Mouse (Mus musculus) left cerebral cortex, adult 8-10 months (tissue): ENCODE data around the gene Senp2. TPM values are rescaled to one million over a fixed set of nuclear protein-coding genes. Genes with fewer than 3 reads are reported as not detected.
"Not testable (repeated sequence)": the region's sequence is repeated elsewhere in the genome, so short reads cannot be mapped to it uniquely, and the experiment has no call there.

Source experiments
- DNase-seq, 2 experiments: peaks; one replicate each; pipeline ENCODE4 v3.0.0; 2022; ENCODE audit warnings: low spot score in 2 of 2
- total RNA-seq, 4 experiments: library from RNA; stranded (reverse); gene quantifications; 2 replicates each; pipeline ENCODE4 v1.2.4; 2022

The Senp2 gene
- total RNA-seq = 100 to 1,000 TPM in 1 of 4 experiments, 10 to 100 TPM in 3; 89.7 to 101 (median 95.2) TPM

DNA sequence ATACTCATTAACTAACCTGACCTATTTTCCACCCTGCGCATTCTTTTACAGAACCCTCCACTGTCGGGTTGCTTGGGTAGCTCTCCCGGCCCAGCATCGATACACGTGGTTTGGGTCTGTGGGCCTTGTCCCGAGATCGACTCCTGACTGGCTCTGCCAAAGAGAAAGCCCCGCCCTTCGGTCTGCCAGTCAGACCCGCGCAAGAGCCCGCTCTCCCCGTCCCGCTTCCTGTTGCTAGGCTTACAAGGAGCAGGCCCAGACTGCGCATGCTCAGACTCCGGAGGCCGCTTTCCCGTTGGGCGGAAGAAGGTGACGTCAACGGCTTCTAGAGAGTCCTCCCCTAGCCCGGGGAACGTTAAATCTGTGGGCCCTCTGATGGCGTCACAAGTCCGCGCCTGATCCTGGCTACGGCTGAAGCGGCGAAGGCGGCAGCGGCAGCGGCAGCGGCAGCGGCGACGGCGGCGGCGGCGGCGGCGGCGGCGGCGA lies at the start of gene Senp2:
Gene Senp2 (plus strand): TSS at position 386 of the 486 bp plus-strand sequence.
- peak; percentile 99 to 100 for DNase-seq

DNA sequence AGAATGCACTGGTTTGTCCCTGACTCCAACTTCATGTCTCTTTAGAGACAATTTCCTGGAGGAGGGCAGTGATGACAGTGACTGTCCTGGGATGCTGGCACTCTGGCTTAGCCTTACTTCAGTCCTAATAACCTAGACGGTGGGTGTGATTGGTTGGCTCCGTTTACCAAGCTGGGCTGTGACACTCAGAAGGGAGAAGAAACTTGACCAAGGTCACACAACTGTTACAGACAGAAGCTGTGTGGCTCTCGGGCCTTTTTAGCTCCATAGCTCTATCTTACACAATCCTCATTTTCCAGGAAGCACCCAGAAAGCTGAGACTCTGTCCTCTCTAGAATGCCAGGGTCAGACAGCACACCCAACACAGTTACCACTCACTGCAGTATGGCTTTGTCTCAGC lies 43.7 kb upstream of the Senp2 start:
- DNase-seq = no peak

DNA sequence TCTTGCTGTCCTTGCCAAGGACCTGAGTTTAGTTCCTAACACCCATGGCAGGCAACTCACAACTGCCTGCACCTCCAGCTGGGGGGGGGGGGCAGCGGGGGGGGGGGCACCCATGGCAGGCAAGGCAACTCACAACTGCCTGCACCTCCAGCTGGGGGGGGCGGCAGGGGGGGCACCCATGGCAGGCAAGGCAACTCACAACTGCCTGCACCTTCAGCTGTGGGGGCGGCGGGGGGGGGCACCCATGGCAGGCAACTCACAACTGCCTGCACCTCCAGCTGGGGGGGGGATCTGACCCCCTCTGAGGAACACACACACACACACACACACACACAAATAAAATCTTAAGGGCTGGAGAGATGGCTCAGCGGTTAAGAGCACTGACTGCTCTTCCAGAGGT lies 39.4 kb upstream of the Senp2 start:
- no peak for DNase-seq

DNA sequence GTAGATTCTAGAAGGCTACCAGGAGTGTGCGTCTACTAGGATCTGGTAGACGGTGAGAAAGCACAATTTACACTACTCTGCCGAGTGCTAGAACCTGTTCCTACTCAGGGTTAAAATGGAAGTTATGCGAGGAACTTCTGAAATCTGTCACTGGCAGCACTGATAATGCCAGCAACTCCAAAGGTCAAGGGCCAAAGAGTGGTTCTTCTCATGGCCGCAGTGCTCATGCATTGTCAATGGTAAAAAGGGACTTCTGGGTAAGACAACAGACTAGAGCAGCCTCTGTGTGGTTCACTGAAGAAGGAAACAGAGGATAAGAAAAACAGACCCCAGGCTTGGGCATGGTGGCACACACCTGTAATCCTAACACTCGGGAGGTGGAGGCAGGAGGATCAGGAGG lies 38.7 kb upstream of the Senp2 start:
- DNase-seq = no peak

DNA sequence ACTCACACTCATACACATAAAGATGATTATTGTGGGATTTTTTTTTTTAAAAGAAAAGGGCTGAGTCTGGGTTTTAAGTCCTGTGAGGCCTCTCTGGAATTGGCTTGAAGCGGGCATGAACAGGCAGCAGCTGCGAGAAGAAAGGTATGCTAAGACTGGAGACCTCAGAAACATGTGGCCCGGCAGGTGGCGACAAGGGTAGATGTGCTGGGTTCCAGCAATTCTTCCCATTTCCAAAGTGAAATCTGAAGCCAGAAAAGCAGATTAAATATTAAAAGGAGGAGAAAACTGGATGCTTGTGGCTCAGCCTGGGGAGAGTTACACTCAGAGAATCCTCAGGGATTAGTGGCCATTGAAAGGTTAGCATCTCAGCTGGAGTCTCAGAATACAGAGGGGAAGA lies 37.8 kb upstream of the Senp2 start:
- no peak for DNase-seq

DNA sequence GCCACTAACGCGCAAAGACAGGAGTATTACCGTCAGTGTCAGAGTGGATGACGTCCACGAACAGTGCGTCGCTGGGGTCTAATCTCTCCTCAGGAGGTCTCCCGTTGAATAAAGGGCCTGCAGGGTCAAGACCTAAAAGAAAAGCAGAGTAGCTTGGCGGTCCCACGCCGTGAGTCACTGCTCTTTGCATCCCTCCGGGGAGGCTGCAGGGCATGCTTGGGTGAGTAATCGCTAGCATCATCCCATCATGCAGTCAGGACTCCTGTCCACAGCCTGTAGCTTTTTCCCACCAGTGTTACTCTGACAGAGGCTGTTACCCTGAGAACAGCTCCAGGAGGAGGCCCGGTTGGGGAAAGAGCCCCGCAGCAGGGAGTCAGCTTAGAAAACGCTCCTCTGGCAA lies 33.1 kb upstream of the Senp2 start:
- DNase-seq = no peak

DNA sequence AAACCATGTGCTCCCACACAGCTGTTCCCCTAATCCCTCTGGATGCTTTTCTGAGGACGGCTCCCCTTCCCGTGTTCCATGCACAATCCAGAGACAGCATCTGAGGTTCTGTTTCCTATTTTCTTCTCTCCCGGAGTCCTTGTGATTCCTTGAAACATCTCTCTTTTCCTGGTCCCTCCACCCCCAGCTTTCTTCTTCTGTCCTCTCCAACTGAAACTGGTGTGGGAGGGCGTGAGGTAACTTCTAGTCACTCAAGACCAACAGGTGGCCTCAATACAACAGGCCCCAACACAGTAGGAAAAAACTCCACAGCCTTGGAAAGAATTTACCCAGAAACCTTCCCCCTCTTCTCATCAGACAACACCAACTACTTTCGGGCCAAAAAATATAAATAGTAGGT lies 31.9 kb upstream of the Senp2 start:
- no peak for DNase-seq

DNA sequence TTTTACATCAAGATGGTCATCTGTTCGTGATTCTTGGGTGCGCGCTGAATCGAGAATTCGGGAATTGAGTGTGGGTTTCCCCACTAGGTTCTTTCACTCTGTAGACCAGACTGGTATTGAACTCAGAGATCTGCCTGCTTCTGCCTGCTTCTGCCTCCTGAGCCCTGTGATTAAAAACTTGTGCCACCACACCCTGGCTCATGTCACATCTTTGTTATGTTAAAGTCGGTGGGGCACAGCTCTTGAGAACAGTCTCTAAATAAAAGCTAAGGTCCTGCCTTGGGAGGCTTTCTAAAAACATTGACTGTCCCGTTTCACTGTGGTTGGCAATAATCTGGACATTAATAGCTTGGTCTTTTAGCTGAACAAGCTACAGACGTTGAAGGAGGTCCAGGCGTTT lies 26.1 kb upstream of the Senp2 start:
- DNase-seq = no peak

DNA sequence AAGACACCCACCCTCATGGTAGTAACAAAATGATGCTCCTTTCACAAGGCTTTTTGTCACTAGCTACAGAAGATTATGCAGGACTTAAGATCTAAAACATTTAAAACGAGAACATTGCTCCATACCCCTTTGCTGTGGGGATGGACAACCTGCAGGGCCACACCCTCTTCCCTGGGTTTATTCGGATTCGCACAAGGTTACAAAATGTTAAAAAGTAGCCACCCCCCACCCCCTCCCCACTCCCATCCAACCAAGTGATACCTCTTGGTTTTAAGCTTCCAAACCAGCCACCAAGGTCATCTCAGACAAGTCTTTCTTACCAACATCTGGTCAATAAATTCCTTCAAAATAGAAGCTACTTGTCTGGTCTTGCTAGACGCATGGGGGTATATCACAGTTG lies 25.7 kb upstream of the Senp2 start:
- DNase-seq = no peak

DNA sequence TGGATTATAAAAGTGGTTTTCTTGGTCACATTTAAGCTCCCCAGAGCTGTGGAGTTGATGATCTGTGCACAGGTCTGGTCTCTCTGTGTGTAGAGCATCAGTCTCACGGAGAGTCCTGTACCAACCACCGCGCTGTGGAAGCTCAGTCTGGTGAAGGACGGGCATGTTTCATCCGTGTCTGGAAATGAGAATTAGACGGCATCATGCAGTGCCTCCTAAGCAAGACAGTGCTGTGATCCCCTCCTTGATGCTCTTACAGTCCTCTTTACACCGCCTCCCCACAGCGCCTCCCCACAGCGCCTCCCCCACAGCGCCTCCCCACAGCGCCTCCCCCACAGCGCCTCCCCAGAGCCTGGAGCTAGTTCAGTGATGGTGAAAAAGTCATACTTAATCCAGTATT lies 25.2 kb upstream of the Senp2 start:
- DNase-seq = no peak

DNA sequence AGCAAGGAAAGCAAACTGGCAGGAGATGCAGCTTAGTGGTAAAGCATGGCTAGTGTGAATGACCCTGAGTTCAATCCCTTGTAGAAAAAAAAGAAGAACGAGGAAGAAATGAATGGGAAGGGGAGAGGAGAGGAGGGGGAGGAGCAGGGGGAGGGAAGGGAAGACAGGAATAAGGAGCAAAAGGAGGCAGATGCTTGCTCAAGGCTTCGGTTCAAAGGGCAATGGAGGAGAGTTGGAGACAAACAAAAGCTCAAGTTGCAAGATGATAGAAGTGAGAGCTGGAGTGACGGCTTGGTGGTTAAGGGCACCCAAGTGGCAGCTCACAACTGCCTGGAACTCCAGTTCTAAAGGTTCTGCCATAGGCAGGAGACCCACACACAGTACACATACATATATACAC lies 23.1 kb upstream of the Senp2 start:
- no peak for DNase-seq

DNA sequence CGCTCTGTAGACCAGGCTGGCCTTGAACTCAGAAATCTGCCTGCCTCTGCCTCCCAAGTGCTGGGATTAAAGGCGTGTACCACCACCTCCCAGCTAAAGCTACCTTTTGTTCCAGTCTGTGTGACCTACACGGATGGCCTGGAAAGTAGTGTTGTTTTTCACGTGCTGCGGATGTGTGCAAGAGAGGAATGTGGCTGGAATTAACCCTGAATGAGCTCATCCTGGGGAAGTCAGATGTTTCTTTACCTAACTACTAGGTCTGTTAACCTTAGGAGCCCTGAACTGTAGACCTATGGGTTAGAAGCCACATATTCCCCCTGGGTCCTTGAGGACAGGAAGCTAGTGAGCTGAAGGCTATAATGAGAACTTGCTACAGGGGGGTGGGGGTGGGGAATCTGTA lies 21.3 kb upstream of the Senp2 start:
- DNase-seq = no peak

DNA sequence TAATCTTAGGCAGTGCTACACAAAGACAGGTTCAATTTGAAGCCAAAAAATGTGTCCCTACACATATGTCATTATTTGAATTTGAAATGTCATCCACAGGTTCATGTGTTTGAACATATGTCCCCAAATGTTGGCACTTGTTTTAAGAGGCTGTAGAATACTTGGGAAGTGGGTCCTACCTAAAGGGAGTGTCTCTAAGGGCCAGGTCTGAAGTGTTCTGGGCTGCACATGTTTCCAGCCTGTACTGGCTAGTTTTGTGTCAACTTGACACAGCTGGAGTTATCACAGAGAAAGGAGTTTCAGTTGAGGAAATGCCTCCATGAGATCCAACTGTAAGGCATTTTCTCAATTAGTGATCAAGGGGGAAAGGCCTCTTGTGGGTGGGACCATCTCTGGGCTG lies 18.4 kb upstream of the Senp2 start:
- DNase-seq = not testable (repeated sequence)

DNA sequence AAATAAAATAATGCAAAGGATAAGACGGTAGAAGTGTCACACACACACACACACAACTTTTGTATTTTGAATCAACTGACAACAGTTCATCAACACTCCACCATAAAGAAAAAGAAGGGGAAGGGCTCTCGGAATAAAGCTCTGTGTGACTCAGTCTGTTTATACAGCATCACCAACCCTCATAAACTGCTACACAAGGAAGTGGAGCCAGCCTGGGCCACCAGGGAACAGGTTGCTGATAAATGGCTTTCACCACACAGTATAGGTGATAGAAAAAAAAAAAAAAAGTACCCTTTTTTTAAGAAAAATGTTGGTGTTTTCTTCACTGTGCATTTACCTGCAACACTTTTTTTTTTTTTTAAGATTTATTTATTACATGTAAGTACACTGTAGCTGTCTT lies 17.5 kb upstream of the Senp2 start:
- no peak for DNase-seq

DNA sequence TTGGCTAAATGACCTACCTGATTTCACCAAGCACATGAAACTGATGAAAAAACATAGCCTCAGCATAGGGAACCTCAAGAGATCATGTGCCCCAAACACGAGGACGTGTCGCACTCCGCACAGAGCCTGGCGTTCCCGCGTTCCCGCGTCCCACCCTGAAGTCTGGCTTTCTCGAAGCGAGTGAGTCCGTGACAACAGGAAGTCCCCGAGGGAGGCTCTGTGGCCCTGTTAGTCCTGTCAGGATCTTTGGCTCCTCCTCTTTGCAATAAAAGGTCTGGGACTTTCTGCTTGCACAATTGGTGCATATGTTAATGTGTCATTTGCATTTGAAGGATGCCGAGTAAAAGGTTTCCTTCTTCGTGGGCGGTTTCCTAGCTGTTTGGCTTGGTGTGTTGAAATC lies 14.0 kb upstream of the Senp2 start, which contains the start of gene Liph:
Gene Liph (minus strand): TSS at position 360 of the 400 bp plus-strand sequence.
- DNase-seq = no peak

DNA sequence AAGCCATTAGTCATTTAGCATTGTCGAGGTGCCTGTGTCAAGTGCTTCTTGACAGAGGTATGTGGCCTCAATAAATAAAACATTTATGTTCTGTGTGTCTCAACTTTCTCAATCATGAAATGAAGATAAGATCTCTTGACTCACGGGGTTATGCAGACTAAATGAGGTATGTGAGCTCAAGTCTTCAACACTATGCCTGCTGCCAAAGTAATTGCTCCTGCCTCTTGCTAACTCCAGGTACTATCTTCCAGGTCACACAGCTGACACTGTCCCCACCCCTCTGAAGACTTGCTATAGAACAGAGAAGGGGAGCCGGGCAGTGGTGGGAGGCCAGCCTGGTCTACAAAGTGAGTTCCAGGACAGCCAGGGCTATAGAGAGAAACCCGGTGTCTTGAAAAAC lies 12.9 kb upstream of the Senp2 start:
- no peak for DNase-seq

DNA sequence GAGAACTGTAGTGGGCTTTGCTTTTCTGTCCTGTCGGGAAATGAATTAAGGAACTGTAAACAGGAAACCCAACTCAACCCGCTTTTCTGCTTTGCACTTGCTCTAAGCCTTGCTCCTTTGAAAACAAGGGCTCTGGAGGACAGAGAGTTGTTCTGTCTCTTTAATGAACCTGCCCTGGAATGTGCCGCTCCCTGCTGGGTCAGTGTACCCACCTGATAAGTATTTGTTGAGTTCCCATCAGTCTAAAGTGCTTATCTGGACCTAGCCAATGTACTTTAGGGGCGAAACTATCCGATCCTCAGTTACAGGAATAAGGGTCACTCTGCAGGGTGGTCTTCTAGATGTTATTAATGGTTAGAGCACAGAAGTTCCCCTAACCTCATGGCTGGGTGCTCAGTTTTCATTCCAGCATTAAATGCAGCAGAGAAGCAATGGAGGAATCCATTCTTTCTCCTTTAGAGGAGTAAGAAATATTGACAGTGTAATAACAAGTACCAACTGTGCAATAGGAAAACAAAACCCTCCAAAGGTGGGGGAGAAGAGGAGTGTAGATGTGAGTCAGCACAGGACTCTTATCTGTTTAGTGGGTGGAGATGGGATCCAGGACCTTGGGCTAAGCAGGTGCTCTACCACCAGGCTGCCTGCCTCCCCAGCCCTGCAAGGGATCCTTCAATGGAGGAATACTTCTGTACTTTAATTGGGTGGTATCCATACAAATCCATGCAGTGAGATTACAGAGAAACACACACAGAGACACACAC lies 12.2 kb upstream of the Senp2 start:
- DNase-seq = no peak

DNA sequence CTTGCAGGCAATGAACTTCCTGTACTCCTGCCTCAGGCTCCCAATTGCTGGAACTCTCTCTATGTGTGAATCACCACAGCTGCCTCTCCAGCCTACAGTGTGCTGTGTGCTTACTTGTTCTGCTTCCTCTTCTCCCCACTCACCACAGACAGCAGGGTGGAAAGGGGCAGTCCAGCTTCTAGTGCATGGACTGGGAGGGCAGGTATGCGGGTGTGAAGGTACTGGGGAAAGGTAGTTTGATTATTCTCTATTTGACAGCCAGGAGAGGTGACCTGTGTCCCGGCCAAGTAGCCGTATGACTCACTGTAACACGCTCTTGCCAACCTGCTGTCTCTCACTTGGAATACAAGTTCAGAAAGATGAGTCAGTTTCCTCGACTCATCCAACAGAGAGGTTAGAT lies 11.2 kb upstream of the Senp2 start:
- no peak for DNase-seq

DNA sequence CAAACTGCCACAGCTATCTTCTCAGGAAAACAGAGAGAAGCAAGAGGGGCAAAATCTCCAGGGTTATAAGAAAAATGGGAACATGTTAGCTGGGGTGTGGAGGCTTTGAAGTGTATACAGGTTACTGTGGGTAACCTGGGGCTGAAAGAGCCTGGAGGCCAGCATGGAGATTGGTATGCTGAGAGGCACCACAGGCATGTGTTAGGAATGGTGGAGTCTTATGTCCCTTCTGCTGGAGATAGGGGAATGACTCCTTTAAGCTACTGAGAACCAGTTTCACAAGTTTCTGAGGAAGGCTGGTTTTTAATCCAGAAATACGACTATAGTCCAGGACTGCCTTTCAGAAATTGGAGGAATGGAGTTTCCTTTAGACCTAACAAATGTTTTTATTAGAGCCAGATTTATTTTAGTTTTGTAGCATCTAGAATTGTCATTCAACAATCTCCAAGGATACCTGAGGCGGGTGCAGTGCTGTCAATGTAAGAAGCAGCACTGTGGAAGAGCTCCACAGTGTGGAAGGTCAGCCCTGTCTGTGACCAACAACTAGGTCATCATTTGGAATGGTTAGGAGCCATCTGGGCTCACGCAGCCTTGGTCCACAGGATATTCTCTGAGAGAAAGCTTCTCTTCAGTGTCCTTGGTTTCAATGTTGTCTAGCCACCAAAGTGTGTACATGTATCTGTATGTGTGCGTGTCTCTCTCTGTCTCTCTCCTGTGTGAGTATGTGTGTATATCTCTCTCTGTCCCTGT lies 9.2 kb upstream of the Senp2 start:
- no peak for DNase-seq

DNA sequence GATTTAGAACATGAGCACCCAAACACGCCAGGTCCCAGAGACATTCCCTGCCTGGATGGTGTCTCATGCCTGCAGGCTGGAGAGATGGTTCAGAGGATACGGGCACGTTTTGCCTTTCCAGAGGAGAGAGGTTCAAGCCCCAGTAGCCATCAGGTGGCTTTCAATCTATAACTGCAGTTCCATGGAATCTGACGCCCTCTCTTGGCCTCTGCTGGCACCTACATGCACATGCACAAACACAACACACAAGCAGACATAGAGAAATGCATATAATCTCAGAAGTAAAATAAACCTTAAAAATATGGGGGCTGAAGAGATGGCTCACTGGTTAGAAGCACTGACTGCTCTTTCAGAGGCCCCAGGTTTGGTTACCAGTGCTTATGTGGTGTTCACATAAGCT lies 8.1 kb upstream of the Senp2 start:
- DNase-seq = no peak

DNA sequence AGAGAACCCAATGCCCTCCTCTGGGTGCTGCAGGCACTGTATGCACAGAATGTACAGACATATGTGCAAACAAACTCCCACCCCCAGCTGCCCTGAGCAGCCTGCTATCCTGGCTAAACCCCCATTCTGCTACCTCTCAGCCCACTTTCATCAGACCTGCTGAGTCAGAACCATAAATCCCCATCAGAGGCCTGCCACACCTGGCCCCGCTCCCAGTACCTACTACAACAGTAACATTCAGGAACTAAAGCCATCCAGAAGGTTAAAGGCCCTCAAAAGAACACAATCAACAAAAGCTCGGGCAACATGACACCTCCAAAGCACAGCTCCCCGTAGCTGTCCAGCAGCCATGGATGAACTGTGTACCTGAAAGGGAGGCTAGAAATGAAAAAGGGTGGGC lies 7.7 kb upstream of the Senp2 start:
- DNase-seq = no peak

DNA sequence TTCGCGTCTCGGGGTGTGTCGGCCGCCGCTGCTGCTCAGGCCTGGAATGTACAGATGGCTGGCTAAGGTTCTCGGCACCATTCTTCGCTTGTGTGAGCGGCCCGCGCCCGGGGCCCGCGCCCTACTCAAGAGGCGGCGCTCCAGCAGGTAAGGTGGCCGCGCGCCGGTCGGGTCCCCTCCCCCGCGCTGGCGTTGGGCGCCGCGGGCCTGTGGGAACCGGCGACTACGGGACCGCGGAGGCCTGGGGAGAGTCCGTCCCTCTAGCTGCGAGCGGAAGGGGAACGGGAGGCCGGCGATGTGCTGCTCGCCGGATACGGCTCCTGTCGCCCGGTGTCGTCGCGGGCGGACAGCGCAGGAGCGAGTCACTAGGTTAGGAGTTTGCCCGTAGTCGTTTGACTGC lies 312 bp downstream of the Senp2 start:
- no peak for DNase-seq

DNA sequence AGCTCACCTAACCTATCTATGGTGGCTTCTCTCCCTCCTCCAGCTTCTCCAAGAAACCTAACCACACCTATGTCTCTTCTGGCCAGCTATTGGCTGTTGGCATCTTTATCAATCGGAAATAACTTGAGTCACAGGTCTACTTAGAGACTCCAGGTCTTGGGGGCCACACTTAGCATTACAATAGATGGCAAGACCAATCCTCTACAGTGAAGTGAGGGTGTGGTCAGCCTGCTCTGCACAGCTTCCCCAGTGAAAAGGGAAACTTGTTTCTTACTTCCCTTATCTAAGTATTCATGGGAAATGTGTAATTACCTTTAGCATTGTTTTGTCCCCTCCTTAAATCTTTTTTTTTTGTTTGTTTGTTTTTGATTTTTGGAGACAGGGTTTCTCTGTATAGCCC lies 6.3 kb downstream of the Senp2 start:
- no peak for DNase-seq
